Mouse (Mus musculus): Measurements from ENCODE around the gene Cish. TPM values are rescaled to one million over a fixed set of nuclear protein-coding genes. Genes with fewer than 3 reads are reported as not detected.

Gene Cish
- polyA plus RNA-seq, 1 experiment from 2014 or later: 4.4 TPM

GRCm38 (mm10) chr9:107338172-107338883 is 42.5 kb downstream of the Cish start, which contains the start of gene Hemk1:
Gene Hemk1 (minus strand): TSS chr9:107338350.
- H3K9me3 ChIP-seq (ENCODE audit: control insufficient read depth, low read length): no peaks in the 10 kb centered on the region
- peak within 1 kb of the TSS; percentile 81 for H3K9ac ChIP-seq (ENCODE audit: low read length)
- H3K27me3 ChIP-seq (ENCODE audit: control insufficient read depth, insufficient read depth, low read length): peaks cover 4% of the 10 kb centered on the region; the same call in 1 of the 2 replicates
- H3K4me2 ChIP-seq (ENCODE audit: low read depth, severe bottlenecking): peak within 1 kb of the TSS; percentile 86
- H3K4me1 ChIP-seq (ENCODE audit: control insufficient read depth, insufficient read depth, low read length): peaks cover 12% of the 10 kb centered on the region; the same call in 1 of the 2 replicates
- 7% methylated on average over 30 of the region's 30 CpGs for WGBS
- H3K4me3 ChIP-seq (ENCODE audit: low read depth, low read length): peak within 1 kb of the TSS; percentile 60
- DNase-seq (ENCODE audit: low spot score) (peak; percentile 86), ATAC-seq (ENCODE audit: insufficient number of reproducible peaks, low FRiP score, low TSS enrichment, low read depth) (peak; percentile 58; the same call in 1 of the 2 replicates)
- H3K36me3 ChIP-seq (ENCODE audit: control insufficient read depth, insufficient read depth, low read length): no peaks in the 10 kb centered on the region
- no peak within 1 kb of the TSS for H3K27ac ChIP-seq (replicated peaks; ENCODE audit: low read depth, low read length)

- Histone ChIP-seq H3K4me2 (ENCODE audit: low read depth, severe bottlenecking) (peak within 1 kb of the TSS; percentile 81), H3K27ac (replicated peaks; ENCODE audit: low read depth, low read length) (no peak within 1 kb of the TSS), H3K9me3 (ENCODE audit: control insufficient read depth, low read length) (no peaks in the 10 kb centered on the region), H3K4me1 (ENCODE audit: control insufficient read depth, insufficient read depth, low read length) (peaks cover 12% of the 10 kb centered on the region; the same call in 1 of the 2 replicates), H3K27me3 (ENCODE audit: control insufficient read depth, insufficient read depth, low read length) (peaks cover 4% of the 10 kb centered on the region; the same call in 1 of the 2 replicates), H3K9ac (ENCODE audit: low read length) (peak within 1 kb of the TSS; percentile 49; the same call in 1 of the 2 replicates), H3K36me3 (ENCODE audit: control insufficient read depth, insufficient read depth, low read length) (no peaks in the 10 kb centered on the region), H3K4me3 (ENCODE audit: low read depth, low read length) (peak within 1 kb of the TSS; percentile 53)
- under 1% methylated on average over 34 of the region's 34 CpGs for WGBS
- DNase-seq (ENCODE audit: low spot score) (peak; percentile 95), ATAC-seq (ENCODE audit: insufficient number of reproducible peaks, low FRiP score, low TSS enrichment, low read depth) (peak; percentile 88)
Measured at GRCm38 (mm10) chr9:107340267-107340859, 44.5 kb downstream of the Cish start, which contains the start of gene 6430571L13Rik. Gene 6430571L13Rik (plus strand): TSS chr9:107340602.

DNA sequence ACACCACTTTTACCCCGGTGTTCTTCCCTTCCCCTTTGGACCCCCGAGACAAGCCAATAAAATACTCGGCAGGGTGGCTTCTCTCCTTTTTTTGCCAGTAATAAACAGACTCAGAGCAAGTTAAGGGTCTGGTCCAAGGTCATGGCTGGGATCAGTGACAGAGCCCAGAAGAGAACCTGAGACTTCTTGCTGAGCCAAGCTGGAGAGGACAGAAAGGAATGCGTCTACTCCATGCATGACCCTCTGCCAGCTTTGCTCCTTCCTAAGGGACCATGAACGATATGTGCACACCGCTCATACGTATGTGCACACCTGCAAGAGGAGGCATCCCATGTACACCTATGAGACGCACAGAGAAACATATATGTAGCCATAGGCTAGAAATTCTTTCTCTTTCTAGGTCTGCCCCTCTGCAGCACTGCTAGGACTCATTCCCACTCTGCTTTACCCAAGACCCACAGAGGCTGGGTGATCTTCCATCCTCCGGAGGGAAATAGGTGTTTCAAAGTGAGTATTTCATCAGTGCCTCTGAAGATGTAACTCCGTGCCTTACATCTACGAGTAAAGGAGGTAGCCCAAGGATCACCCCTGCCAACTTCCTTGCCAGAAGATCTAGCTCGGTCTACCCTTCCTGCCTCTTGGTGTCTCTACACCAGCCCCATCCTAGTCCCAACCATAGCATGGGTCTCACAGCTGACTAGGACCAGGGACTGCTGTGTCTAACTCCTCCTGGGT is 45.3 kb downstream of the Cish start:
- WGBS: 53% methylated on average over 12 of the region's 12 CpGs
- ATAC-seq (ENCODE audit: insufficient number of reproducible peaks, low FRiP score, low TSS enrichment, low read depth): no peak

GRCm38 (mm10) chr9:107342201-107342709 is 46.4 kb downstream of the Cish start:
- Histone ChIP-seq H3K4me3 (ENCODE audit: low read depth, low read length) (no peak overlapping the region), H3K9me3 (ENCODE audit: control insufficient read depth, low read length) (no peaks in the 10 kb centered on the region), H3K9ac (ENCODE audit: low read length) (no peak overlapping the region), H3K4me1 (ENCODE audit: control insufficient read depth, insufficient read depth, low read length) (peaks cover 12% of the 10 kb centered on the region; the same call in 1 of the 2 replicates), H3K27ac (replicated peaks; ENCODE audit: low read depth, low read length) (no peak overlapping the region), H3K36me3 (ENCODE audit: control insufficient read depth, insufficient read depth, low read length) (no peaks in the 10 kb centered on the region), H3K4me2 (ENCODE audit: low read depth, severe bottlenecking) (no peak overlapping the region), H3K27me3 (ENCODE audit: control insufficient read depth, insufficient read depth, low read length) (peaks cover 4% of the 10 kb centered on the region; the same call in 1 of the 2 replicates)
- 89% methylated on average over 11 of the region's 11 CpGs for WGBS
- no peak for DNase-seq (ENCODE audit: low spot score)
- no peak for ATAC-seq (ENCODE audit: insufficient number of reproducible peaks, low FRiP score, low TSS enrichment, low read depth)

More for the DNA sequence above, 45.3 kb downstream of the Cish start:
- no peak for DNase-seq (ENCODE audit: low spot score)
- Histone ChIP-seq H3K27me3 (ENCODE audit: control insufficient read depth, insufficient read depth, low read length) (peaks cover 4% of the 10 kb centered on the region; the same call in 1 of the 2 replicates), H3K36me3 (ENCODE audit: control insufficient read depth, insufficient read depth, low read length) (no peaks in the 10 kb centered on the region), H3K4me2 (ENCODE audit: low read depth, severe bottlenecking) (peak overlapping the region; percentile 81), H3K27ac (replicated peaks; ENCODE audit: low read depth, low read length) (no peak overlapping the region), H3K4me3 (ENCODE audit: low read depth, low read length) (peak overlapping the region; percentile 53), H3K9ac (ENCODE audit: low read length) (no peak overlapping the region), H3K4me1 (ENCODE audit: control insufficient read depth, insufficient read depth, low read length) (peaks cover 12% of the 10 kb centered on the region; the same call in 1 of the 2 replicates), H3K9me3 (ENCODE audit: control insufficient read depth, low read length) (no peaks in the 10 kb centered on the region)

- no peak overlapping the region for H3K4me3 ChIP-seq (ENCODE audit: low read depth, low read length)
- DNase-seq (ENCODE audit: low spot score): no peak
- H3K27ac ChIP-seq (replicated peaks; ENCODE audit: low read depth, low read length): no peak overlapping the region
- H3K4me1 ChIP-seq (ENCODE audit: control insufficient read depth, insufficient read depth, low read length): peaks cover 6% of the 10 kb centered on the region; the same call in 1 of the 2 replicates
- WGBS: 62% methylated on average over 8 of the region's 8 CpGs
- ATAC-seq (ENCODE audit: insufficient number of reproducible peaks, low FRiP score, low TSS enrichment, low read depth): no peak
- H3K27me3 ChIP-seq (ENCODE audit: control insufficient read depth, insufficient read depth, low read length): peaks cover 4% of the 10 kb centered on the region; the same call in 1 of the 2 replicates
- 0 out of 2 replicates have a peak overlapping the region, but pooled peaks have one; percentile 17 for H3K9ac ChIP-seq (ENCODE audit: low read length)
- H3K9me3 ChIP-seq (ENCODE audit: control insufficient read depth, low read length): no peaks in the 10 kb centered on the region
- no peak overlapping the region for H3K4me2 ChIP-seq (ENCODE audit: low read depth, severe bottlenecking)
- no peaks in the 10 kb centered on the region for H3K36me3 ChIP-seq (ENCODE audit: control insufficient read depth, insufficient read depth, low read length)
Measured at GRCm38 (mm10) chr9:107343146-107343943, 47.5 kb downstream of the Cish start.

DNA sequence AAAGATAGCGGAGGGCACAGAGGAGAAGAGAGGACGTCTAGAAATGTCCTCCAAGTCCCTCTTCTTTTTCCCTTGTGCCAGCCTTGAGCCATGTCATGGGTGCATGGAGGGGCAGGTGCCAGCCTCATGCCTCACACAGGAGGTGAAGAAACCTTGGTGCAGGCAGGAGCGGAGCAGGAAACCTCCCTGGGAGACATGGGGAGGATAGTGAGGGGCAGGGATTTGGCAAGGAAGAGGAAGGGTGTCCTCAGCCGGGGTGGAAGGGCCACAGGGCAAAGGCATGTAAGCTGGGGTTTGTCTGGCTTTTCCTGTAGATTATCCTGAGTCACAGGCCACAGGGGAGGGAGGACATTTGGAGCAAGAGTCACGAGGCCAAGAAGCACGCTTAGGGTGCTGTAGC is 48.2 kb downstream of the Cish start:
- 73% methylated on average over 6 of the region's 6 CpGs for WGBS
- Histone ChIP-seq H3K36me3 (ENCODE audit: control insufficient read depth, insufficient read depth, low read length) (no peaks in the 10 kb centered on the region), H3K4me3 (ENCODE audit: low read depth, low read length) (no peak overlapping the region), H3K9me3 (ENCODE audit: control insufficient read depth, low read length) (no peaks in the 10 kb centered on the region), H3K9ac (ENCODE audit: low read length) (0 out of 2 replicates have a peak overlapping the region, but pooled peaks have one; percentile 7), H3K27ac (replicated peaks; ENCODE audit: low read depth, low read length) (no peak overlapping the region), H3K27me3 (ENCODE audit: control insufficient read depth, insufficient read depth, low read length) (peaks cover 4% of the 10 kb centered on the region; the same call in 1 of the 2 replicates), H3K4me1 (ENCODE audit: control insufficient read depth, insufficient read depth, low read length) (peaks cover 4% of the 10 kb centered on the region; the same call in 1 of the 2 replicates), H3K4me2 (ENCODE audit: low read depth, severe bottlenecking) (no peak overlapping the region)
- DNase-seq (ENCODE audit: low spot score) (no peak), ATAC-seq (ENCODE audit: insufficient number of reproducible peaks, low FRiP score, low TSS enrichment, low read depth) (no peak)

- DNase-seq (ENCODE audit: low spot score): no peak
- H3K9ac ChIP-seq (ENCODE audit: low read length): no peak overlapping the region
- WGBS: 90% methylated on average over 8 of the region's 8 CpGs
- no peak overlapping the region for H3K4me3 ChIP-seq (ENCODE audit: low read depth, low read length)
- peaks cover 4% of the 10 kb centered on the region; the same call in 1 of the 2 replicates for H3K27me3 ChIP-seq (ENCODE audit: control insufficient read depth, insufficient read depth, low read length)
- ATAC-seq (ENCODE audit: insufficient number of reproducible peaks, low FRiP score, low TSS enrichment, low read depth): no peak
- H3K4me1 ChIP-seq (ENCODE audit: control insufficient read depth, insufficient read depth, low read length): 0 out of 2 replicates have a peak, but pooled peaks cover under 1% of the 10 kb centered on the region
- no peak overlapping the region for H3K27ac ChIP-seq (replicated peaks; ENCODE audit: low read depth, low read length)
- H3K4me2 ChIP-seq (ENCODE audit: low read depth, severe bottlenecking): no peak overlapping the region
- no peaks in the 10 kb centered on the region for H3K9me3 ChIP-seq (ENCODE audit: control insufficient read depth, low read length)
- no peaks in the 10 kb centered on the region for H3K36me3 ChIP-seq (ENCODE audit: control insufficient read depth, insufficient read depth, low read length)
Measured at GRCm38 (mm10) chr9:107346081-107346480, 50.3 kb downstream of the Cish start.

Data from limb, embryonic 11.5 days (tissue).